Mouse (Mus musculus) lung, postnatal 0 days (tissue): ENCODE data around the gene Palm2. TPM values are rescaled to one million over a fixed set of nuclear protein-coding genes. Genes with fewer than 3 reads are reported as not detected.

ENCODE experiments used
- ATAC-seq: fragments of 200-750 bp; cut with Nextera tagmentation; 2 replicates; pipeline ENCODE4 v1.8.0; 2017; ENCODE audit warnings: moderate library complexity
- DNase-seq: peaks from one replicate; pipeline ENCODE4 v3.0.0-alpha.2; 2016; ENCODE audit warnings: low spot score
- H3K27ac ChIP-seq: fragments of 300-500 bp; sonication (generic); 2 replicates; pipeline ENCODE4 v1.5.1; 2014; ENCODE audit warnings: antibody characterized with exemption, mild to moderate bottlenecking, low read length, mixed read lengths
- H3K27me3 ChIP-seq: fragments of 300-500 bp; sonication (generic); replicated peaks from 2 replicates; pipeline ENCODE4 v1.6.1; 2014; ENCODE audit warnings: low read length, mixed read lengths; ENCODE audit not compliant: insufficient read depth
- H3K36me3 ChIP-seq: fragments of 300-500 bp; sonication (generic); 2 replicates; pipeline ENCODE4 v1.6.1; 2014; ENCODE audit warnings: low read length, mixed read lengths; ENCODE audit not compliant: insufficient read depth
- H3K4me1 ChIP-seq: fragments of 300-500 bp; sonication (generic); 2 replicates; pipeline ENCODE4 v1.6.1; 2014; ENCODE audit warnings: antibody characterized with exemption, low read depth, low read length, mixed read lengths; ENCODE audit not compliant: insufficient read depth
- H3K4me2 ChIP-seq: fragments of 300-500 bp; sonication (generic); replicated peaks from 2 replicates; pipeline ENCODE4 v1.6.1; 2014; ENCODE audit warnings: low read depth, mild to moderate bottlenecking, low read length, moderate library complexity, mixed read lengths
- H3K4me3 ChIP-seq: fragments of 300-500 bp; sonication (generic); 2 replicates; pipeline ENCODE4 v1.5.1; 2014; ENCODE audit warnings: low read depth, low read length
- H3K9ac ChIP-seq: fragments of 300-500 bp; sonication (generic); replicated peaks from 2 replicates; pipeline ENCODE4 v1.6.1; 2014; ENCODE audit warnings: low read depth, mild to moderate bottlenecking
- H3K9me3 ChIP-seq: fragments of 300-500 bp; sonication (generic); 2 replicates; pipeline ENCODE4 v1.6.1; 2016; ENCODE audit warnings: low read length, mixed read lengths
- CTCF ChIP-seq: IDR thresholded peaks from 2 replicates; pipeline ENCODE4 v1.5.1; 2016; ENCODE audit warnings: antibody characterized with exemption, mild to moderate bottlenecking
- EP300 ChIP-seq: IDR thresholded peaks from 2 replicates; pipeline ENCODE4 v1.6.1; 2016; ENCODE audit warnings: antibody characterized with exemption, mild to moderate bottlenecking, control low read depth
- WGBS: fragments of 180-500 bp; shearing (Covaris S2); extraction: QIAGEN DNeasy Blood & Tissue Kit; methylation state at CpG from one replicate; pipeline ENCODE4 v1.1.7; 2014; 5-methylcytosine and 5-hydroxymethylcytosine counted together
- polyA plus RNA-seq: library from polyadenylated mRNA; unstranded; fragments of >200 nt; fragmentation: Nextera tagmentation; extraction: Ambion mirVana; gene quantifications from 2 replicates; pipeline ENCODE4 v1.2.1, GENCODE M21; 2015

Palm2 gene
- polyA plus RNA-seq, 1 experiment from 2014 or later = 1.9 TPM

DNA sequence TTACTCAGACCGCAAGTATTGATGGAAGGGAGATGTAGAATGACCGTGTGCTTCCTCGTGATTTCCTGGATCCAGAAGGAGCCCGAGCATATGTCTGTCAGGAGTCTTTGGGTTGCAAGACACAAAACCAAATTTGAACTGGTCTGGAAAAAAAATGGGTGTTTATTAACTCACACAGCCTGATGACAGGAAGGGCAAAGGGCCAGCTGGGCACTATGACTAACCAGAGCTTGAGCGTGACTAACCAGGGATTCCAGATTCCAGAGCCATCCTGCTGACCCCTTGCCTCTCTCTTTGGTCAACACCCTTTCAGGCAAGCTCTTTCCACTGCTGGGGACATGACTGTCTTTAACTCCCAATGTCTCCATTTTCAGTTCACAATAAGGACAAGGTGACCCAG lies 301.4 kb downstream of the Palm2 start:
- Histone ChIP-seq H3K9me3 (no peaks in the 10 kb centered on the region), H3K9ac (no peak overlapping the region), H3K27ac (no peak overlapping the region), H3K4me3 (no peak overlapping the region), H3K4me2 (no peak overlapping the region), H3K4me1 (peaks cover under 1% of the 10 kb centered on the region; the same call in 1 of the 2 replicates), H3K36me3 (no peaks in the 10 kb centered on the region), H3K27me3 (no peaks in the 10 kb centered on the region)
- DNase-seq (peak; percentile 18), ATAC-seq (no peak)
- WGBS = 74% methylated on average over 5 of the region's 5 CpGs
- no peak for TF ChIP-seq CTCF
- TF ChIP-seq EP300 = no peak

- H3K27me3 ChIP-seq = no peaks in the 10 kb centered on the region
- H3K4me1 ChIP-seq = no peaks in the 10 kb centered on the region
- ATAC-seq = no peak
- no peak overlapping the region for H3K9ac ChIP-seq
- H3K36me3 ChIP-seq = no peaks in the 10 kb centered on the region
- TF ChIP-seq CTCF (no peak), EP300 (no peak)
- no peak overlapping the region for H3K4me2 ChIP-seq
- H3K27ac ChIP-seq = no peak overlapping the region
- no peak overlapping the region for H3K4me3 ChIP-seq
- 74% methylated on average over 8 of the region's 8 CpGs for WGBS
- H3K9me3 ChIP-seq = no peaks in the 10 kb centered on the region
- peak; percentile 23 for DNase-seq
Observed at GRCm38 (mm10) chr4:57738856-57739552, 305.0 kb downstream of the Palm2 start.

- H3K9me3 ChIP-seq = no peaks in the 10 kb centered on the region
- H3K4me3 ChIP-seq = no peak overlapping the region
- H3K27me3 ChIP-seq = no peaks in the 10 kb centered on the region
- no peaks in the 10 kb centered on the region for H3K4me1 ChIP-seq
- TF ChIP-seq CTCF = no peak
- no peak for TF ChIP-seq EP300
- H3K4me2 ChIP-seq = no peak overlapping the region
- no peak overlapping the region for H3K9ac ChIP-seq
- ATAC-seq (peak; percentile 61), DNase-seq (peak; percentile 24)
- no peaks in the 10 kb centered on the region for H3K36me3 ChIP-seq
- no peak overlapping the region for H3K27ac ChIP-seq
- WGBS = 37% methylated on average over 11 of the region's 11 CpGs
Observed at GRCm38 (mm10) chr4:57743325-57743929, 309.4 kb downstream of the Palm2 start.

DNA sequence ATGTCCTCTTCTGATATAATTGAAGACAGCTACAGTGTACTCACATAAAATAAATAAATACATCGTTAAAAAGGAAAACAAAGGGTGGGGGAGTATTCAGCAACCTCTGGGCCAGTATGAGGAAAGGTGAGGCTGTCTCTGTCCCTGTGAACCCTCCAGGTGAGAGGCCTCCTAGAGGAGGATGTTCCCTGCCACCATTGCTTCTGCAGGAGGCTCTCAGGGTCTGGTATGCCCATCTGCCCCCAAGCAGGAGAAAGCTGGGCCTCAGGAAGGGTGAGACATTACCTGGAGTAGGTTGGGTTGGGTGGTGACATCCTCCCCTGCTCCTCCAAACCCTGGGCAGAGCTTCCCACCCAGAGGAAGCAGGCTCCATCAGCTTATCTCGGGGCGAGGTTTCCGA lies 316.6 kb downstream of the Palm2 start:
- TF ChIP-seq CTCF (no peak), EP300 (no peak)
- WGBS = 46% methylated on average over 4 of the region's 4 CpGs
- Histone ChIP-seq H3K9ac (no peak overlapping the region), H3K4me1 (no peaks in the 10 kb centered on the region), H3K27me3 (no peaks in the 10 kb centered on the region), H3K27ac (no peak overlapping the region), H3K36me3 (no peaks in the 10 kb centered on the region), H3K4me2 (no peak overlapping the region), H3K4me3 (no peak overlapping the region), H3K9me3 (no peaks in the 10 kb centered on the region)
- ATAC-seq (no peak; the same call in 1 of the 2 replicates), DNase-seq (no peak)

DNA sequence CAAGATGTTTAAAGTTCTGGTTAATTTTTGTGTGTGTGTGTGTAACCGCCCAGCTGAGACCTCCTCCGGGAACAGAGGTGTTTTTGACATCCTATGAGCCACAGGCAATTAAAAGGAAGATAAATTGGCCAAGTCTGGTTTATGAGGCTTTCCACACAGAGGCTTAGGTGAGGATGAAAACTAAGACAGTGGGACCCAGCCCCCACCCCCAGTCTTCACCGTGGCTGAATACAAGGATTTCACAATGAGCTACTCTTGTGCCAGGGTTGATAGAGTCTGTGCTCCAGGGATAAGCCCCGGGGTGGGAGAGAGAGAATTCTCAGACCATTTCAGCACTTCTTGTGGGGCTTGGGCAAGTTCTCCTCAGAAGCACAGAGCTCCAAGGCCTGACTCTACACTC lies 317.0 kb downstream of the Palm2 start:
- H3K9me3 ChIP-seq = no peaks in the 10 kb centered on the region
- no peaks in the 10 kb centered on the region for H3K36me3 ChIP-seq
- WGBS = 36% methylated on average over 4 of the region's 4 CpGs
- no peaks in the 10 kb centered on the region for H3K4me1 ChIP-seq
- TF ChIP-seq EP300 (no peak), CTCF (no peak)
- ATAC-seq (peak; percentile 57), DNase-seq (peak; percentile 53)
- no peaks in the 10 kb centered on the region for H3K27me3 ChIP-seq
- H3K4me2 ChIP-seq = no peak overlapping the region
- no peak overlapping the region for H3K9ac ChIP-seq
- H3K27ac ChIP-seq = no peak overlapping the region
- H3K4me3 ChIP-seq = no peak overlapping the region

GRCm38 (mm10) chr4:57751566-57751965 lies 317.5 kb downstream of the Palm2 start:
- peak; percentile 3; the same call in 1 of the 2 replicates for ATAC-seq
- 88% methylated on average over 11 of the region's 11 CpGs for WGBS
- no peaks in the 10 kb centered on the region for H3K4me1 ChIP-seq
- no peak overlapping the region for H3K4me2 ChIP-seq
- DNase-seq = no peak
- H3K9ac ChIP-seq = no peak overlapping the region
- H3K27me3 ChIP-seq = no peaks in the 10 kb centered on the region
- H3K4me3 ChIP-seq = no peak overlapping the region
- H3K9me3 ChIP-seq = no peaks in the 10 kb centered on the region
- TF ChIP-seq CTCF (no peak), EP300 (no peak)
- no peak overlapping the region for H3K27ac ChIP-seq
- H3K36me3 ChIP-seq = no peaks in the 10 kb centered on the region
